Mouse (Mus musculus): ENCODE data around the gene Krt42. TPM values are rescaled to one million over a fixed set of nuclear protein-coding genes. Genes with fewer than 3 reads are reported as not detected.

The Krt42 gene
- polyA plus RNA-seq, 1 experiment, result 20.6 TPM

DNA sequence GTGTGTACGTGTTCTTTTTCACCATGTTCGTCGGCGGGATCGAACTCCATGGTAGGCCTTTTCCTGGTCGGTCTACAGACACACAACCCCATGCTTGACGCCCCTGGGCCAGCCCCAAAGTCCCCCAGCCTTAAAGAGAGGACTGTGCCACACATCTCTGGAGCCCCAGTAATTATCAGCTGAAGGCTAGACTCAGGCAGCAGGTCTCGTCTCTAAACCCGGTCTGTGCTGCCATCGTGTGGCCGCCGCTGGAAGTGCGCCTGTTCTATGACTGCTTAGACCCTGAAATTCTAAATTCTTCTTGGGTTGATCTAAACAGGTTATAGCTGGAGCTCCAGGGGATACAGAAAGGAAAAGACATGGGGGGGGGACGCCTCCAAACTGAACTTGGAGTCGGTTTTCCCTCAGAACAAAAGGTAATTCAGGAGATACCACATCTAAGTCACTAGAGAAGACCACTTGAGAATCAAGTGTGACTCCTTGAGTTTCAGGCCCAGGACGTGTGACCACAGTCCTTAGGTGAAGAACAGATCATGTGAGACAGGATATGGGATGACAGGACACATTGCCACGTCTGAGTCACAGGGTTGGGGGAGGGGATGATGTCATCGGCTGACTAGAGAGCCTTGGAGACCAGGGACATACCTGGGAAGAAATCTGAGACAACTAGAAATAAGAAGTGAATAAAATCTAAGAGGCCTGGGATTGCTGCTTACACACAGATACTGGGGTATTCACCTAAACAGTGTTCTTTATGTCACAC, 28.8 kb upstream of the Krt42 start:
- Histone ChIP-seq H3K27ac (ENCODE audit: insufficient read depth, low read length) (no peak overlapping the region), H3K4me3 (ENCODE audit: low read depth, low read length) (peak overlapping the region; percentile 30), H3K9me3 (replicated peaks; ENCODE audit: control insufficient read depth, insufficient read depth, low read length, poor library complexity, severe bottlenecking) (no peaks in the 10 kb centered on the region), H3K36me3 (ENCODE audit: control insufficient read depth, insufficient read depth, low read length, poor library complexity, severe bottlenecking) (no peaks in the 10 kb centered on the region), H3K27me3 (ENCODE audit: control insufficient read depth, insufficient read depth, low read length, poor library complexity, severe bottlenecking) (no peaks in the 10 kb centered on the region), H3K9ac (ENCODE audit: low read depth, poor library complexity, severe bottlenecking) (no peak overlapping the region), H3K4me1 (ENCODE audit: control insufficient read depth, insufficient read depth, low read length) (no peaks in the 10 kb centered on the region)
- peak; percentile 94 for TF ChIP-seq CTCF (IDR thresholded peaks at IDR 0.05; ENCODE audit: low read depth, low read length)
- TF ChIP-seq EP300 (IDR thresholded peaks at IDR 0.05; ENCODE audit: insufficient read depth, low read depth, low read length), result 0 out of 2 replicates have a peak, but pooled peaks have one; percentile 32
- no peak for TF ChIP-seq POLR2A (IDR thresholded peaks at IDR 0.05; ENCODE audit: insufficient read depth, low read length)

DNA sequence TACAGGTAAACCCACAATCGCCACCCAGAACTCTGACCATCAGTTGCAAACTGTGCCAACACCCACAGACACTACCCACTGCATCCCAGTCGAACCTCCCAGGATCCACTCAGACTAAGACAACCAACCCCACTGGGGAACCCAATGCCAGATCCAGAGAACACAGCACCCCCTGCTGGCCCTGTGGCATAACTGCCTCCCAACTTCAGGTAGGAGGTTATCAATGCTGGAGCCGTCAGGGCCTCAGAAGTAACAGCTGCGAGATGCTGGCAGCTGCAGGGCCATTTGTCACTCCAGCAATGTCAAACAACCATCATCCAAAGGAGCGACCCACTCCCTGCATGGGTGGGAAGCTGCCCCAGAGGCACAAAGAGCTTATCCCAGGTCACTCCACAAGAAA, 28.1 kb upstream of the Krt42 start:
- no peaks in the 10 kb centered on the region for H3K27me3 ChIP-seq (ENCODE audit: control insufficient read depth, insufficient read depth, low read length, poor library complexity, severe bottlenecking)
- no peak for TF ChIP-seq POLR2A (IDR thresholded peaks at IDR 0.05; ENCODE audit: insufficient read depth, low read length)
- TF ChIP-seq CTCF (IDR thresholded peaks at IDR 0.05; ENCODE audit: low read depth, low read length), result peak; percentile 83

DNA sequence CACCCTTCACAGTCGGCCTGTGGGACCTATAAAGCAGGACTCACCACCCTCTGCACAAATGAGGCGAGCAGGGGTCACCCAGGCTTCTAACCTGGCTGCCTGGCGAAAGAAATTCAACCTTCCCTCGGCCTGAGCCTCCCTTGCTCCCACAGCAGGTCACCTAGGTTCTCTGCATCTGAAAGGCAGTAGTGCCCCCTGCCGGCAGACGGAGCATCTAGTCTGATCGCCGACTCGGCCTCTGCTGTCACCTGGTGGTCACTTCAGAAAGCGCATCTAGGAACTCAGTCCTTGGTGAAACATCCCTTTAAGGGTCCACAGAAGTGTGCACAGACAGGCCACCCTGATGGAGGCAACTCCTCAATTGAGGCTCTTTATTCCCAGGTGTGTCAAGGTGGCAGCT, 25.6 kb upstream of the Krt42 start:
- Histone ChIP-seq H3K27ac (ENCODE audit: insufficient read depth, low read length) (no peak overlapping the region), H3K4me3 (ENCODE audit: low read depth, low read length) (no peak overlapping the region), H3K36me3 (ENCODE audit: control insufficient read depth, insufficient read depth, low read length, poor library complexity, severe bottlenecking) (no peaks in the 10 kb centered on the region), H3K9me3 (replicated peaks; ENCODE audit: control insufficient read depth, insufficient read depth, low read length, poor library complexity, severe bottlenecking) (no peaks in the 10 kb centered on the region), H3K4me1 (ENCODE audit: control insufficient read depth, insufficient read depth, low read length) (no peaks in the 10 kb centered on the region), H3K27me3 (ENCODE audit: control insufficient read depth, insufficient read depth, low read length, poor library complexity, severe bottlenecking) (no peaks in the 10 kb centered on the region), H3K9ac (ENCODE audit: low read depth, poor library complexity, severe bottlenecking) (no peak overlapping the region)
- TF ChIP-seq POLR2A (IDR thresholded peaks at IDR 0.05; ENCODE audit: insufficient read depth, low read length) (no peak), EP300 (IDR thresholded peaks at IDR 0.05; ENCODE audit: insufficient read depth, low read depth, low read length) (peak; percentile 79; the same call in 1 of the 2 replicates), CTCF (IDR thresholded peaks at IDR 0.05; ENCODE audit: low read depth, low read length) (peak; percentile 100)

More for the DNA sequence above, 28.1 kb upstream of the Krt42 start:
- Histone ChIP-seq H3K4me3 (ENCODE audit: low read depth, low read length) (peak overlapping the region; percentile 30), H3K9me3 (replicated peaks; ENCODE audit: control insufficient read depth, insufficient read depth, low read length, poor library complexity, severe bottlenecking) (no peaks in the 10 kb centered on the region), H3K27ac (ENCODE audit: insufficient read depth, low read length) (no peak overlapping the region), H3K4me1 (ENCODE audit: control insufficient read depth, insufficient read depth, low read length) (no peaks in the 10 kb centered on the region), H3K36me3 (ENCODE audit: control insufficient read depth, insufficient read depth, low read length, poor library complexity, severe bottlenecking) (no peaks in the 10 kb centered on the region), H3K9ac (ENCODE audit: low read depth, poor library complexity, severe bottlenecking) (no peak overlapping the region)

DNA sequence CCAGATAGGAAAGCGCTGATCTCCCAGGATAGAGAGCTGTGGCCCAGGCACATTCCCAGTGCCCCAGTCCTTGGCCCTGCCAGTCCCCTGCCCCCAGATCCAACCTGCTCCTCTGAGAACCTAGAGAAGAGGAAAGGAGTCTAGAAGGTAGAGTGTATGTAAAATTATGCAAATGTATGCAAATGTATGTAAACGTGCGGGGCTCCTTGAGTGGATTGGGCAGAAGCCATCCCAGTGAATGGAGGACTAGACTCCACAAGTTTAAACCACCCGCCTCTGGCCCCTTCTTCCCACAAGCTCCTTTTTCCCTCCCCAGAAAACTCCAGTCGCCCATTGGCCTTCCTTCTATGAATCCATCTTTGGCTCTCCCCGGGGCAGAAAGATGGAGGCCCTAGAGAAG, 23.2 kb upstream of the Krt42 start:
- Histone ChIP-seq H3K4me1 (ENCODE audit: control insufficient read depth, insufficient read depth, low read length) (peaks cover 4% of the 10 kb centered on the region), H3K9me3 (replicated peaks; ENCODE audit: control insufficient read depth, insufficient read depth, low read length, poor library complexity, severe bottlenecking) (no peaks in the 10 kb centered on the region), H3K9ac (ENCODE audit: low read depth, poor library complexity, severe bottlenecking) (no peak overlapping the region), H3K36me3 (ENCODE audit: control insufficient read depth, insufficient read depth, low read length, poor library complexity, severe bottlenecking) (no peaks in the 10 kb centered on the region), H3K4me3 (ENCODE audit: low read depth, low read length) (no peak overlapping the region), H3K27ac (ENCODE audit: insufficient read depth, low read length) (no peak overlapping the region), H3K27me3 (ENCODE audit: control insufficient read depth, insufficient read depth, low read length, poor library complexity, severe bottlenecking) (no peaks in the 10 kb centered on the region)
- TF ChIP-seq EP300 (IDR thresholded peaks at IDR 0.05; ENCODE audit: insufficient read depth, low read depth, low read length) (no peak), POLR2A (IDR thresholded peaks at IDR 0.05; ENCODE audit: insufficient read depth, low read length) (no peak), CTCF (IDR thresholded peaks at IDR 0.05; ENCODE audit: low read depth, low read length) (no peak)

DNA sequence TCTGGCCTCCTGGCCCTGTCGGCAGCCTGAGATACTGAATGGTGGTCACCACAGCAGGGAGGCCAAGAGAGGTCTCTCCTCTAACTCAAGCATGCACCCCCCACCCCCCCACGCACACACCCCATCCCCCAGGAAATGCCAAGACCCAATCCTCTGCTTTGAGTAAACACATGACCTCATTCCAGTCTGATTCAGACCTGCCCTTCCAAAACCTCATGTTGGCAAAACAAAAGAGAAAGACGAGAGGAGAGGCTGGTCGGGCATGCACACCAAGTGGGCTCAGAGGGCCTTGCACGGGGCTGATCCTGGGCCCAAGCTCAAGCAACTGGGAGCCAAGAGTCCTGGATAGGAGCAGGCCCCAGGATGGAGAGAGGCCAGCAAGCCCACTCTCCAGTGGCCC, 20.6 kb upstream of the Krt42 start:
- Histone ChIP-seq H3K4me3 (ENCODE audit: low read depth, low read length) (no peak overlapping the region), H3K4me1 (ENCODE audit: control insufficient read depth, insufficient read depth, low read length) (peaks cover 10% of the 10 kb centered on the region), H3K27ac (ENCODE audit: insufficient read depth, low read length) (no peak overlapping the region), H3K27me3 (ENCODE audit: control insufficient read depth, insufficient read depth, low read length, poor library complexity, severe bottlenecking) (no peaks in the 10 kb centered on the region), H3K9ac (ENCODE audit: low read depth, poor library complexity, severe bottlenecking) (no peak overlapping the region), H3K9me3 (replicated peaks; ENCODE audit: control insufficient read depth, insufficient read depth, low read length, poor library complexity, severe bottlenecking) (no peaks in the 10 kb centered on the region), H3K36me3 (ENCODE audit: control insufficient read depth, insufficient read depth, low read length, poor library complexity, severe bottlenecking) (no peaks in the 10 kb centered on the region)
- TF ChIP-seq POLR2A (IDR thresholded peaks at IDR 0.05; ENCODE audit: insufficient read depth, low read length) (no peak), EP300 (IDR thresholded peaks at IDR 0.05; ENCODE audit: insufficient read depth, low read depth, low read length) (no peak), CTCF (IDR thresholded peaks at IDR 0.05; ENCODE audit: low read depth, low read length) (no peak)

DNA sequence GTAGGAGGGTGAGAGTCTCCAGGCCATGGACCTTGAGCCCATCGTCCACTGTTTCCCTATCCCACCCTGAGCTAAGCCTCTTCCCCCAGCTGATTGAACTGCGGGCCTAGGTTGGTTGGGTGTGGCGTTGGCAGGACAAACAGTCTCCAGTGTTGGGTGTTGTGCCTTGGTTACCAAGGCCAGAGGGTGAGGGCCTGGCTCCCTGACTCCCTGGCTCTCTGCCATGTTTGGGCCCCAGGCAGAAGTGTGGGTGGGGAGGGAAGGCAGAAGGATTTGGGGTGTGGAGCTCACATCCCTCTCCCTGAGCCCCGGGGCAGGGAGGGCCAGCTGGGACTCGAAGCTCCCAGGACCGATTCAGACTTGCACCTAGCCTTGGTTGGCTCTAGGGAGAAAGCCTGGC, 19.3 kb upstream of the Krt42 start:
- TF ChIP-seq CTCF (IDR thresholded peaks at IDR 0.05; ENCODE audit: low read depth, low read length), result no peak
- TF ChIP-seq POLR2A (IDR thresholded peaks at IDR 0.05; ENCODE audit: insufficient read depth, low read length), result no peak
- 0 out of 2 replicates have a peak, but pooled peaks have one; percentile 11 for TF ChIP-seq EP300 (IDR thresholded peaks at IDR 0.05; ENCODE audit: insufficient read depth, low read depth, low read length)
- Histone ChIP-seq H3K9me3 (replicated peaks; ENCODE audit: control insufficient read depth, insufficient read depth, low read length, poor library complexity, severe bottlenecking) (no peaks in the 10 kb centered on the region), H3K27ac (ENCODE audit: insufficient read depth, low read length) (no peak overlapping the region), H3K27me3 (ENCODE audit: control insufficient read depth, insufficient read depth, low read length, poor library complexity, severe bottlenecking) (no peaks in the 10 kb centered on the region), H3K4me1 (ENCODE audit: control insufficient read depth, insufficient read depth, low read length) (peaks cover 12% of the 10 kb centered on the region), H3K36me3 (ENCODE audit: control insufficient read depth, insufficient read depth, low read length, poor library complexity, severe bottlenecking) (no peaks in the 10 kb centered on the region), H3K4me3 (ENCODE audit: low read depth, low read length) (no peak overlapping the region), H3K9ac (ENCODE audit: low read depth, poor library complexity, severe bottlenecking) (no peak overlapping the region)
